Mouse (Mus musculus): ENCODE data around the gene Prickle2.

Gene Prickle2

DNA sequence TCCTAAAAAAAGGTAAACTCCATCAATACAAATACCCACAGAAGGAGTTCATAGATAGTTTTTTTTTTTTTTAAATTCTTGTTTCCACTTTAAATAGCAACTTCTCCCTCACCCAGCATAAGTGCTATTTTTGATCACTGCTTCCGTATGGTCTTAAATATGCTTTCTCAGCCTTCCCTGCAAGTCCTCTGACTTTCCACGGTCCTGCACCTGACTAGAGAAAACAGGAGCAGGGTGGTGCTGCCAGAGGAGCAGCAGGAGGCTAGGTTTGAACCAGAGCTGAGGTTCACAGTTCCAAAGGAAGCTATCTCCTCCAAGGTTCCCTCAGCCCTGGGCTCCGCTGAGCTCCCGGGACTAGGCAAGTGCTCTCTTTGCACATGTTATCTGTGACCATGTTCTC lies 310.4 kb downstream of the Prickle2 start:
- no peak for DNase-seq (ENCODE audit: low read depth, low spot score)
- H3K36me3 ChIP-seq (ENCODE audit: control insufficient read depth, insufficient read depth, low read length, poor library complexity, severe bottlenecking), result no peaks in the 10 kb centered on the region
- no peaks in the 10 kb centered on the region for H3K27me3 ChIP-seq (ENCODE audit: control insufficient read depth, insufficient read depth, low read length, poor library complexity, severe bottlenecking)

DNA sequence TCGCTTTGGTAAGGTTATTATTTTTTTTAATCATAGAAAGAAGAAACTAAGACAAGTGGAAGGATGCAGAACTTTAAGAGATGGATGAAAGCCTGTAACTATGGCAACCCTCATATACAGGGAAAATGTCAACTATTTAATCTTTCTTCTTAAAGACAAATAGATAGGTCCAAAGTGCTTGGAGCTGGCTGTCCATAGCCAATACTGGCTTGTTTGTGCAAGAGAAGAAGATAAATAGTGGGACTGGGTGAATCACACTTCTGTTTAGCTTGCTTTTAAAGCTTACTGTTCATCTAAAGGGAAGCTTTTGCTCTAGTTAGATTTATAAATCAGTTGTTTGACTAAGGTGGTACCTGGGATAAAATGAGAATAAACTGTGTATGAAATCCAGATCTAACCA lies 310.8 kb downstream of the Prickle2 start:
- Histone ChIP-seq H3K27me3 (ENCODE audit: control insufficient read depth, insufficient read depth, low read length, poor library complexity, severe bottlenecking) (no peaks in the 10 kb centered on the region), H3K36me3 (ENCODE audit: control insufficient read depth, insufficient read depth, low read length, poor library complexity, severe bottlenecking) (no peaks in the 10 kb centered on the region)
- no peak for DNase-seq (ENCODE audit: low read depth, low spot score)

GRCm38 (mm10) chr6:92394628-92395027 lies 311.3 kb downstream of the Prickle2 start:
- Histone ChIP-seq H3K27me3 (ENCODE audit: control insufficient read depth, insufficient read depth, low read length, poor library complexity, severe bottlenecking) (no peaks in the 10 kb centered on the region), H3K36me3 (ENCODE audit: control insufficient read depth, insufficient read depth, low read length, poor library complexity, severe bottlenecking) (no peaks in the 10 kb centered on the region)
- DNase-seq (ENCODE audit: low read depth, low spot score), result no peak

DNA sequence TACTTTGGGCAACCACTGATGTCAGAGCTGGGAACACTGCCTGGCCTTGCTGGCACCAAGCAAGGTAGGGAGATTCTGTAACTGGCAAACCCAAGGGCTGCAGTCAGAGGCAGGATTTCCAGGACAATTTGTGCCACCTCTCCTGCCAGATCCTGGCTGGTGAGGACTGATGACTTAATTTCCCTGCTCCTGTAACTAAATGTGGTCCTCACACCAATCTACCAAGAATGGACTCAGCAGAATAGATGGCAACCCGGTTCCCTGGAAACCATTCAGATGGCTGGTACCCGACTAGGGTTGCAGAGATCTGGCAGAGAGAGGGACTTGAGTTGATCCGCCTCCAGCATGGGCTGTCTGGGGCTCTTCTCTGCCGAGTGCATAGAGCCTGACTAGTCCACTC lies 315.6 kb downstream of the Prickle2 start:
- no peak for DNase-seq (ENCODE audit: low read depth, low spot score)

DNA sequence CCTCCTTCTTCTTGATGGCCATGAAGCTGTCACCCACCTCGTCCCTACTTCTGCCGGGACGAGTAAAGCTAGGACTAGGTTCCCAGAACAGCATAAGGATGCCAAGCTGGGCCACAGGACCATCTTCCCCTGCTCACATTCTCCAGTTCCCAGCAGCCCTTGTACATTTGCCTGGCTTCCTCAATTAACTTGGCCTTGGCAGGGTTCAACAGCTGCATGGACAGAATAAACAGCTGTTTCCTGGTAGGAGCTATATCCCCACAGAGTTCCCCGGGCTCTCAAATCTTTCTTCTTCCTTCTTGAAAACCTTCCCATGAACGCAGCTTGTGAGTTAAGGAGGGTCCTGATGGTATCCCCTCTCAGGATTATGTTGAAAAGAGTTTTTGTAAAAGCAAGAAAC lies 317.3 kb downstream of the Prickle2 start:
- Histone ChIP-seq H3K27me3 (ENCODE audit: control insufficient read depth, insufficient read depth, low read length, poor library complexity, severe bottlenecking) (no peaks in the 10 kb centered on the region), H3K36me3 (ENCODE audit: control insufficient read depth, insufficient read depth, low read length, poor library complexity, severe bottlenecking) (no peaks in the 10 kb centered on the region)
- DNase-seq (ENCODE audit: low read depth, low spot score), result no peak

More for the DNA sequence above, 315.6 kb downstream of the Prickle2 start:
- H3K27me3 ChIP-seq (ENCODE audit: control insufficient read depth, insufficient read depth, low read length, poor library complexity, severe bottlenecking), result no peaks in the 10 kb centered on the region
- no peaks in the 10 kb centered on the region for H3K36me3 ChIP-seq (ENCODE audit: control insufficient read depth, insufficient read depth, low read length, poor library complexity, severe bottlenecking)

GRCm38 (mm10) chr6:92383196-92383782 lies 322.7 kb downstream of the Prickle2 start:
- Histone ChIP-seq H3K27me3 (ENCODE audit: control insufficient read depth, insufficient read depth, low read length, poor library complexity, severe bottlenecking) (no peaks in the 10 kb centered on the region), H3K36me3 (ENCODE audit: control insufficient read depth, insufficient read depth, low read length, poor library complexity, severe bottlenecking) (no peaks in the 10 kb centered on the region)
- DNase-seq (ENCODE audit: low read depth, low spot score), result no peak

DNA sequence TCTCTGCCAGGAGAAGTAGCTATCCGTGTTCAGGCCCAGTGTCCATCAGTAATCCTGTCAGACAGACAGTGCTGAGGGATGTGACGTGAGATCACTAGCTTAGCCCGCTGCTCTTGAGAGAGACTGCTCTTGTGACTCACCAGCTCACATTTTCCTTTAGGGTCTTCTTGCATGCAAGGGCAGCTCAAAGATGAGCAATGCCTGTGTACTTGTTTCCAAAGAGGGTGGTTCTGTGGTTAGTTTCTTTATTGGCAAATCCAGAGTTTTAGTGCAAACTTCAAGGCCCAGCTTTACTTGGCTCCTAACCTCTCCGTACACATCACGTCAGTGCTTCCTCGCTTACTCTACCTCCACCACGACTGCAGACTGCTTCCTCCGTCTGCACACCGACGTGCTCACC lies 324.9 kb downstream of the Prickle2 start:
- Histone ChIP-seq H3K36me3 (ENCODE audit: control insufficient read depth, insufficient read depth, low read length, poor library complexity, severe bottlenecking) (no peaks in the 10 kb centered on the region), H3K27me3 (ENCODE audit: control insufficient read depth, insufficient read depth, low read length, poor library complexity, severe bottlenecking) (no peaks in the 10 kb centered on the region)
- DNase-seq (ENCODE audit: low read depth, low spot score), result no peak

DNA sequence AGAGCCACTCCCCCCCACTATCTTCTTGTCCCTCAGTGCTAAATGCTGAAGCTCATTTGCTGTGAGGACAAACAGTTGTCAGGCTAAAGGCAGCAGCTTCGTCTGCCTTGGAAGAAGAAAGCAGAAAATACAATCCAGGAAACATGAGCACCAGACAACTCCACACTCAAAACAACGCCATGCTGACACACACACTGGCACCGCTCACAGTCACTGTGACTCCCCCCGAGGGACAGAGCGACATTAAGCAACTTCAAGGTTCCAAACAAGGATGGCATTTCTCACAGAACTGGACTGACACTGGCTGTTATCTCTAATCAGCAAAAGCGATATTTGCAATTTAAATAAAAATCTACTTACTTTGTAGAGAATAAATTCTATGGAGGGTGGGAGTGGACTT lies 331.1 kb downstream of the Prickle2 start:
- no peaks in the 10 kb centered on the region for H3K27me3 ChIP-seq (ENCODE audit: control insufficient read depth, insufficient read depth, low read length, poor library complexity, severe bottlenecking)

GRCm38 (mm10) chr6:92370896-92371295 lies 335.1 kb downstream of the Prickle2 start:
- no peaks in the 10 kb centered on the region for H3K27me3 ChIP-seq (ENCODE audit: control insufficient read depth, insufficient read depth, low read length, poor library complexity, severe bottlenecking)
- DNase-seq (ENCODE audit: low read depth, low spot score), result no peak

More for the DNA sequence above, 331.1 kb downstream of the Prickle2 start:
- DNase-seq (ENCODE audit: low read depth, low spot score), result no peak
- no peaks in the 10 kb centered on the region for H3K36me3 ChIP-seq (ENCODE audit: control insufficient read depth, insufficient read depth, low read length, poor library complexity, severe bottlenecking)

DNA sequence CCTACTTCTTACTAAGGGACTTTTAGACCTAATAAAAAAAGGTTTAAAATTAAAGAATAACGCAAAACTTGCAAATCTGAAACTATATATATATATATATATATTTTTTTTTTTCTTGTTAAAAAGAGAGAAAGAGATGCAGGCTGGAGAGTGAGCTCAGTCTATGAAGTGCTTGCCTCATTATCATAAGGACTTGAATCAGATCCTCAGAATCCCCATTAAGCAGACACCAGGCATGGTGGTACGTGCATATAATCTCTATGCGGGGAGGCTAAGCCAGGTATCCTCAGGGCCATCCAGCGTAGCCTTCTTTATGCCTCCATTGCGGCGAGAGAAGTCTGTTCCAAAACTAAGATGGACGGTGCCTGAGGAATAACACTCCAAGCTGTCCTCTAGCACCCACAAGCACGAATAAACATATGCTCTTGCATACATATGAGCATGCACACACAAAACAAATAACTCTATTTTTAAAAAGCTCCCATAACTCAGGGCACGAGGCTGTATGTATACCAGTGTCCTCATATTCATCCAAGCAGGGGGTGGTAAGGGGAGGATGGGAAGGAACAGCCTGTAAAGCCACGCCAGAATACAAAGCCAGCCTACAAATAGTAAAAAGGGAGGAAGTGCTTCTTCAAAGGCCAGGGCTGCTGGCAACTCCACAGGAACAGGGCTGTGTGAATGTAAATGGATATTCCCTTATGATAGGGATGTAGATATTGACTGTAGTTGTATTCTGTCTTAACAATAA lies 358.5 kb downstream of the Prickle2 start:
- DNase-seq (ENCODE audit: low read depth, low spot score), result no peak
- Histone ChIP-seq H3K27me3 (ENCODE audit: control insufficient read depth, insufficient read depth, low read length, poor library complexity, severe bottlenecking) (no peaks in the 10 kb centered on the region), H3K36me3 (ENCODE audit: control insufficient read depth, insufficient read depth, low read length, poor library complexity, severe bottlenecking) (no peaks in the 10 kb centered on the region)

More at GRCm38 (mm10) chr6:92370896-92371295, 335.1 kb downstream of the Prickle2 start:
- H3K36me3 ChIP-seq (ENCODE audit: control insufficient read depth, insufficient read depth, low read length, poor library complexity, severe bottlenecking), result no peaks in the 10 kb centered on the region

DNA sequence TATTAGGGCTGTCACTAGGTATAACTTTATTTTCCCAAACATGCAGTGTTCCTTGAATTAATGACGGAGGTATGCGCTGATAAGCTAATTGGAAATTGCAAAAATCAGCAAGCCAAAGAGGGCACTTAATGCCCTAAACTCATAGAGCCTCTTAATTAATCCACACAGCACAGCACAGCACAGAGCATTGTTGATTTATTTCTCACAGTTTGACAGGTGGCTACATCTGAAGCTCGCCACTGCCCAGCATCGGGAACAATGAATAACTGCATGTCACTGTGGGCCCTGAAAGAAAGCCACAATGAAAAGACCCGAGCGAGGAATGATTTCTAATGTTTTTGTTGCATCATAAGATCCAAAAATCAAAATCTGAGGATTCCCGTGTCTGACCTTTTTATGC lies 359.2 kb downstream of the Prickle2 start:
- DNase-seq (ENCODE audit: low read depth, low spot score), result no peak
- no peaks in the 10 kb centered on the region for H3K36me3 ChIP-seq (ENCODE audit: control insufficient read depth, insufficient read depth, low read length, poor library complexity, severe bottlenecking)
- H3K27me3 ChIP-seq (ENCODE audit: control insufficient read depth, insufficient read depth, low read length, poor library complexity, severe bottlenecking), result no peaks in the 10 kb centered on the region

DNA sequence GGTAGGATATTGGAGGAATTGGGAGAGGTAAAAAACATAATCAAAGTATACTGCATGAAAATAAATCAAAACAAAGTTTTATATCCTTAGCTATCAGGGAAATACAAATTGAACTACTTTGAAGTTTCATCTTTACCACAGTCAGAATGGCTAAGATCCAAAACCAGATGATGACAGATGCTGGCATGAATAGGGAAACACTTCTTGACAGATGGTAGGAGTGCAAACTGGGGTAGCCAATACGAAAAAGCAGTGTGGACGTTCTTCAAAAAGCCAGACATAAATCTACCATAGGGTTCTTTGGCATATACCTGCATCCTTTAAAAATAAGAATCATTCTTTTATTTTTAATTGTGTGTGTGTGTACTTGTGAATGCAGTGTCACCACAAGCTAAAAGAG lies 360.8 kb downstream of the Prickle2 start:
- H3K36me3 ChIP-seq (ENCODE audit: control insufficient read depth, insufficient read depth, low read length, poor library complexity, severe bottlenecking), result no peaks in the 10 kb centered on the region
- no peaks in the 10 kb centered on the region for H3K27me3 ChIP-seq (ENCODE audit: control insufficient read depth, insufficient read depth, low read length, poor library complexity, severe bottlenecking)
- DNase-seq (ENCODE audit: low read depth, low spot score), result no peak

GRCm38 (mm10) chr6:92344588-92344987 lies 361.4 kb downstream of the Prickle2 start:
- DNase-seq (ENCODE audit: low read depth, low spot score), result no peak
- Histone ChIP-seq H3K27me3 (ENCODE audit: control insufficient read depth, insufficient read depth, low read length, poor library complexity, severe bottlenecking) (no peaks in the 10 kb centered on the region), H3K36me3 (ENCODE audit: control insufficient read depth, insufficient read depth, low read length, poor library complexity, severe bottlenecking) (no peaks in the 10 kb centered on the region)

Data from splenic B cell, adult 2 months (primary cell).